Mouse (Mus musculus): ENCODE measurements around the gene Lcn11. TPM values are rescaled to one million over a fixed set of nuclear protein-coding genes. Genes with fewer than 3 reads are reported as not detected.
"Not testable (repeated sequence)": the region's sequence is repeated elsewhere in the genome, so short reads cannot be mapped to it uniquely, and the experiment has no call there.

Lcn11 gene
- not detected for total RNA-seq (2021)
- long read RNA-seq, experiment 1: 0 reads
- long read RNA-seq, experiment 2: 0 reads

GRCm38 (mm10) chr2:25776717-25777116 is at the start of gene Lcn11:
Gene Lcn11 (plus strand): TSS chr2:25777017.
- DNase-seq: no peak

DNA sequence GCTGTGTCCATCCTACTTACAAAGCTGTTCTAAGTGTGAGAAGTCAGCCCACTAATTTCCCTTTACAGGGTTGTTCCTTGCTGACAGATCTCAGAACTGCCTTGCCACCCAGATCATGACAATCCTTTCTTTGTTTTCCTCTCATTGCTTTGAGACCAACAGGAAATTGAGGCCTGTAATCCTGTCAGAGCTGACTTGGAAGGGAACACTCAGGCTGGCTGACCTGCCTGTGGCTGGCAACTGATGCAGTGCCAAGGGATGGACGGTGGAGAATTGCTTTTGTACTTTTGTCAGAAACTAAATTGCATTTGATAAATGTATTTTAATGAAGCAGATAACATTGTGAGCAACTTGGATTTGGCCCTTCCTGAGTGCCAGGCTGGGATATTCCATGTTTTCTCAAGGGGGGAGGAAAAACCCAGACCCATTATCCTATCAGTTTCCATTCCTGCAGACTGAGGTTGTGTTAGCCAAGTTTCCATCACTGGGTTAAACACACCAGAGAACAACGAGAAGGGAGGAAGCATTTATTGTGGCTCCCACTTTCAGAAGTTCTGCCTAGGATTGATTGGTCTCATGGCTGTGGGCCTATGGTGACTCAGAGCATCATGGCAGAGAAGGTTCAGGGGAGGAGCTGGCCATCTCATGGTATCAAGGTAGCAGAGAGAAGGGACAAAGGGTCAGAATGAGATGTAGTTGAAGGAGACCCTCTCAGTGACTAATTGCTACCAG is 43.5 kb upstream of the Lcn11 start:
- no peak for DNase-seq

GRCm38 (mm10) chr2:25736709-25737108 is 40.1 kb upstream of the Lcn11 start, which contains the start of gene Obp2b:
Gene Obp2b (plus strand): TSS chr2:25737009.
- DNase-seq: not testable (repeated sequence)

- no peak for DNase-seq
Measured at GRCm38 (mm10) chr2:25741671-25742070, 35.1 kb upstream of the Lcn11 start.

- no peak for DNase-seq
Measured at GRCm38 (mm10) chr2:25754201-25754600, 22.6 kb upstream of the Lcn11 start.

DNA sequence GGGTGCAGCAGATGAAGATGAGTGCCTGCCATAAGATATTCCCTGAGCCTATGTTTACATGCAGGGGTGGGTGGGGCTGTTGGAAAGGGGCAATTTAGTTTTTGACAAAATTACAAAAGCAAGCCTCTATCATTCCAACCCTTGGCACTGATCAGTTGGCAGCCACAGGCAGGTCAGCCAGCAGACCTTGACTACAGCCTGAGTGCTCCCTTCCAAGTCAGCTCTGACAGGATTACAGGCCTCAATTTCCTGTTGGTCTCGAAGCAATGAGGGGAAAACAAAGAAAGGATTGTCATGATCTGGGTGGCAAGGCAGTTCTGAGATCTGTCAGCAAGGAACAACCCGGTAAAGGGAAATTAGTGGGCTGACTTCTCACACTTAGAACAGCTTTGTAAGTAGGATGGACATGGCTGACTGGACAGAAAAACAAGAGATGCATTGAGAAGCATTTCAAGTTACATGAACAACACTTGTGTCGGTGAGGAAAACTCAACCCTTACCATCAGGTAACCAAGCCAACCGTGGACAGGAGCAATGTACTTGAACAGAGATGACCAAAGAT is 18.7 kb upstream of the Lcn11 start:
- DNase-seq: no peak

GRCm38 (mm10) chr2:25765269-25765668 is 11.5 kb upstream of the Lcn11 start, which contains the start of gene Lcn3:
Gene Lcn3 (plus strand): TSS chr2:25765569.
- DNase-seq: no peak

DNA sequence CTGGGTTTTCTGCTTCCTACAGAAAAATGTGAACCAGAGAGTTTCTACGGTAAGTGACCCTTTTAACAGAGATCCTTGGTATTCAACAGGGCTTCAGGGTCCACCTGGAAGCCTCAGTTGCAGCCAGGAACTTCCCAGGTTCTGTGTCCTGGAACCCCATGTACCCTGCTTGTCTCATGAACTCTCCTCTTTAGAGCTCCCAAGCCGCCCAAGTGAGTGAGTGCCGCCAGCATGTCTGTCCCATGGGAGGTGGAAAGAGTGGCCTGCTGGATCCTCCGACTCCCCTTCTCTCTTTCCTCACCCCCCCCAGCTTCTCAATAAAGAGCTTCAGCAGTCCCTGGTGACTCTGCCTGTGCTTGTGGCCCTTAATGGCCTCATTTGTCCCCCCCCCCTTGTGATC is 9.1 kb upstream of the Lcn11 start:
- DNase-seq: no peak

GRCm38 (mm10) chr2:25773507-25773906 is 3.3 kb upstream of the Lcn11 start:
- DNase-seq: peak; percentile 25

DNA sequence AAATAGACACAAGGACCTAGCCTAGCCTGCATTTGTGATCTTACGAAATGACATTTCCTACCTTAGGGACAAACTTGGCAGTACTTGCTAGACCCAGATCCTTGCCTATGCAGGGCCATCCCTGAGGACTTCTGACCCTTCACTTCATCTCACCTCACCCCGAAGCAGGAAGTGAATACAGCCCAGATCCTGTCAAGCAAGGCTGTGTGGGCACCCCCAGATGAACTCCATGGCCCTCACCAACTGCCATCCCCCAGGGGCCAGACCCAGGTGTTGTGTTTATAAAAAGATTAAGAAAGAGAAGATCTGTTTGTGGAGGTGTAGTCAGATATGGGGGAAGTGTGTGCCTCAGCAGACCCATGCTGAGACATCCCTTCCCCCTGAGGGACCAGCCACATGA is 2.2 kb upstream of the Lcn11 start:
- no peak for DNase-seq

DNA sequence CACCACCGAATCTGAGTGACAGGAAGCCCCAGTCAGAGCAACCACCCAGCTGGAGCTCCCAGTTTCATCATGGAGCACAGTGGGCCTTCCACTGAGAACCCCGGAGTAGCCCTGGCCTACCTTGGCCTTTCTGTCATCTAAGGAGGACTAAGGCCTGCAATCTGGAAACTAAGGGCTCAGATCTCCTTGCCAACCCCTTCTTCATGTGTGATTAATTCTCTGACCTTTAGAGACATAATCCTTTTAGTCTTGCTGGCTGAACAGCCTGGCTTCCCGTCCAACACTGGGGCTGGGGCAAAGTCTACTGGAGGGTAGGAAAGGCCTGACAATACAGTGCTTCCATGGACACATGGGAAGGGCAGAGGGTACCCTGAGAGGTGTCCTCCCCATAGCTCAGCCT is 826 bp upstream of the Lcn11 start:
- peak; percentile 26 for DNase-seq

GRCm38 (mm10) chr2:25779076-25779475 is 2.3 kb downstream of the Lcn11 start:
- no peak for DNase-seq

- DNase-seq: no peak
Measured at GRCm38 (mm10) chr2:25780921-25781320, 4.1 kb downstream of the Lcn11 start.

GRCm38 (mm10) chr2:25781957-25782356 is 5.1 kb downstream of the Lcn11 start, which contains the start of gene Gm13539:
Gene Gm13539 (plus strand): TSS chr2:25782257.
- no peak for DNase-seq

DNA sequence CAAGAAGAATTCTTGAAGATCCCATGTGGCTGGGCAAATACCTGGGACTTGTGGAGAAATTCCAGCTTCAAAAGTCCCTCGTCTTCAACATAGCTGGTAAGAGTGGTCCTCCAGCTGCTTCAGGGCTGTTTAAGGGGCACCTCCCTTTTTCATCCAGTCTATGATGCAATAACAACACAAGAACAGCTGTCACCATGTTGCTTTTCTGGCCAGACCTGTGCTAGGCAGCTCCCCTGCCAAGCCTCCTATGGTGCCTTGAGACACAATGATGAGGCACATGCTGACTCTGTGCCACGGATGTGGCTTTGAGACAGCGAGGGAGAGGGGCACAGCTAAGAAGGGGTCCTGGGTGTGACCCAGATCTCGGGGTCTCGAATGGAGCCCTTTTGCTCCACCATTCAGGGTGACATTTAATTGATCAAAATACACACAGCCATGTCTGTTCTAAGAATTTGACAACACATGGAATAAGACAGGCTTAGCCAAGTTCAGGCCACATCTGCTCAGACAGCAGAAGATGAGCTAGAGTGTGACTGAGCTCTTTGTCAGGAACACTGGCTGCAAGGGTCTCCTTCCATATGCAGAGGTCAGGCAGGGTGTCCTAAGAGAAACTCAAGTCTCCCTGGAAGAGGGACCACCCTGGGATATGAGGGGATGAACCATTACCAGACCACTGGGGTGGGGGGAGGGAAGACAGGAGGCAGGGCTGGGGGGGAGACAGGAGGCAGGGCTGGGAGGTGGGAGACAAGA is 8.9 kb downstream of the Lcn11 start:
- no peak for DNase-seq

- no peak for DNase-seq
Measured at GRCm38 (mm10) chr2:25789092-25789491, 12.3 kb downstream of the Lcn11 start.

- no peak for DNase-seq
Measured at GRCm38 (mm10) chr2:25797635-25798034, 20.8 kb downstream of the Lcn11 start.

- DNase-seq: no peak
Measured at GRCm38 (mm10) chr2:25798065-25798464, 21.2 kb downstream of the Lcn11 start.

- peak; percentile 23 for DNase-seq
Measured at GRCm38 (mm10) chr2:25811711-25812110, 34.9 kb downstream of the Lcn11 start.

DNA sequence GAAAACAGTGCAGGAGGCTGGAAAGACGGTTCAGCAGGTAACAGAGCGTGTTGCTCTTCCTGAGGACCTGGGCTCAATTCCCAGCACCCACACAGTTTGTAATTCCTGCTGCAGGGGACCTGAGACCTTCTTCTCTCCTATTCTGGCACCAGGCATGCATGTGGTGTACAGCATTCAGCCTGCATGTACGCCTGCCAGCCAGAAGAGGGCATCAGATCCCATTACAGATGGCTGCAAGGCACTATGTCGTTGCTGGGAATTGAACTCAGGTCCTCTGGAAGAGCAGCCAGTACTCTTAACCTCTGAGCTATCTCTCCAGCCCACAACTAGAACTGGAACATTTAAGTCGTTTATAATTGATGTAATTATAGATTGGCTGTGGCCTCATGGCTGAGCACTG is 36.5 kb downstream of the Lcn11 start:
- no peak for DNase-seq

DNA sequence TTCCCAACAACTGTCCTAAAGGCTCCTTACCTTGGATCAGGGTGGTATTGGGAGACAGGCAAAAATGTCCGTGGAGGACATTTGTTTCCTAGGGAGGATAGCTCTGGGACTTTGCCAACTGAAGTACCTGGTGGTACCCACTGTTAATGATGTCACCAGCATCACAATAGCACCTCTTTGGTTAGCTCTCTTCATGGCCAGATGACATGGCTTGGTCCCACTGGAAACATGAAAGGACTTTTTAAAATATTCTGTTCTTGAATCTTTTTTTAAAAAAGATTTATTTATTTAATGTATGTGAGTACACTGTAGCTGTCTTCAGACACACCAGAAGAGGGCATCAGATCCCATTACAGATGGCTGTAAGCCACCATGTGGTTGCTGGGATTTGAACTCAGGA is 38.9 kb downstream of the Lcn11 start, which contains the start of gene Glt6d1:
Gene Glt6d1 (minus strand): TSS at position 101 of the 400 bp plus-strand sequence.
- not testable (repeated sequence) for DNase-seq

DNA sequence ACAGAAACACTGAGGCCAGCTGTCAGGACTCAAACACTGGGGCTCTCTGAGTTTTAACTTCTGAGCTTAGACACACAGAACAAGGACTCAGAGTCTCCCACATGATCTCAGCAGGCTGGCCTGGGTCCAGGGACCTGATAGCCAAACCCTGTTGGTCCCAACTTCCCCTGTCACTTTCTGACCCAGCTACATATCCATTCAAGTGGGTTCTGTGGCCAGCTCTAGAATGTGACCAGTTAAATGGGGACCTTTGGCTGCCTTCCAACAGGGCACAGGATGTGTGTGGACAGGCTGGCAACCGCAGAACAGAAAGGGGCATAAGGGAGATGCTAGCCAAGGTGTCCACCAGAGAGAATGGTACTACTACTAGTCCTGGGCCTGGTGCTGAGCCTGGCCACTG is 46.0 kb downstream of the Lcn11 start, which contains the start of gene Lcn9:
Gene Lcn9 (plus strand): TSS at position 348 of the 400 bp plus-strand sequence.
- DNase-seq: no peak

DNA sequence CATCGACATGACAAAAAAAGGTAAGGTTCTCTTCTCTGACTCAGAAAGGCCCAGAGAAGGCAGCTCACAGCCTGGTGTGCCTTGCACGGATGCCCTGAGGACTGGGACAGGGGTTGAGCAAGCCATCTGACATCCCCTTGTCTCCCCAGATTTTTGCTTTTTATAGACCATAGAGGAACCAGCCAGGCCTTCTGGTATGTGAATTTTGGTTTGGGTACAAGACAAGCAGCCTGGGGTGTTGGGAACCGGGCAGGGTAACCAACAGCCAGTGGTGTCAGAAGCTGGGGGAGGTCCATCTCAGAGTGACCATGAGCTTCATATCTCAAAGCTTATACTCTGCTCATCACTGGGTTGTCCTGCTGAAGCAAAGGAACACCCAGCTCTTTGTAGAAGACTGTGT is 47.9 kb downstream of the Lcn11 start:
- no peak for DNase-seq

Measured in adrenal gland, postnatal 10 days (tissue).